8 mouse cellular contexts compared by ENCODE assay signal in genomic region chr10:128212148-128212547, GRCm38 (mm10). TPM values are rescaled to one million over a fixed set of nuclear protein-coding genes. Genes with fewer than 3 reads are reported as not detected.
DNase-seq lines count a peak whose midpoint lies in the region; ATAC-seq and TF ChIP-seq lines count a peak whose summit lies in the region.

No protein-coding gene starts in this region.

- H3K9me3 ChIP-seq in embryonic facial prominence, embryonic 15.5 days (replicated peaks): no peaks in the 10 kb centered on the region
- no peaks in the 10 kb centered on the region for H3K9me3 ChIP-seq in limb, embryonic 10.5 days (replicated peaks)
- H3K9me3 ChIP-seq in neural tube, embryonic 14.5 days (ENCODE audit: control insufficient read depth, low read length): no peaks in the 10 kb centered on the region

- H3K4me1 ChIP-seq in lung, adult 2 months (ENCODE audit: control insufficient read depth, insufficient read depth, low read length): peaks cover 7% of the 10 kb centered on the region
- peaks cover 10% of the 10 kb centered on the region for H3K4me1 ChIP-seq in embryonic facial prominence, embryonic 15.5 days
- peaks cover 18% of the 10 kb centered on the region for H3K4me1 ChIP-seq in limb, embryonic 10.5 days
- H3K4me1 ChIP-seq in neural tube, embryonic 14.5 days (ENCODE audit: control insufficient read depth, insufficient read depth, low read length): peaks cover 12% of the 10 kb centered on the region; the same call in 1 of the 2 replicates

- no peak for DNase-seq in lung, adult 2 months
- no peak for DNase-seq in lung, postnatal 25 days (ENCODE audit: low spot score)
- no peak for DNase-seq in limb, embryonic 10.5 days (ENCODE audit: low spot score)
- DNase-seq in right cerebral cortex, postnatal 25 days: no peak
- no peak for DNase-seq in urinary bladder, postnatal 25 days (ENCODE audit: low spot score)
- no peak for DNase-seq in gastrocnemius, adult 8-10 months (ENCODE audit: low spot score in 2 of 2)

- TF ChIP-seq CTCF in lung, adult 2 months (IDR thresholded peaks at IDR 0.05; ENCODE audit: insufficient read depth, low read length): no peak

- peak overlapping the region; percentile 77 for H3K4me2 ChIP-seq in embryonic facial prominence, embryonic 15.5 days (replicated peaks)
- peak overlapping the region; percentile 88 for H3K4me2 ChIP-seq in neural tube, embryonic 14.5 days (ENCODE audit: low read depth, low read length)

- ATAC-seq in embryonic facial prominence, embryonic 15.5 days (ENCODE audit: insufficient number of reproducible peaks, low FRiP score, low TSS enrichment, low read depth): no peak
- ATAC-seq in neural tube, embryonic 14.5 days (ENCODE audit: low read depth): 0 out of 2 replicates have a peak, but pooled peaks have one; percentile 7

- H3K9ac ChIP-seq in embryonic facial prominence, embryonic 15.5 days: no peak overlapping the region
- peak overlapping the region; percentile 28; the same call in 1 of the 2 replicates for H3K9ac ChIP-seq in neural tube, embryonic 14.5 days (replicated peaks; ENCODE audit: low read depth, low read length)

- H3K4me3 ChIP-seq in lung, adult 2 months (replicated peaks; ENCODE audit: extremely low read depth, low read depth, low read length): peak overlapping the region; percentile 54
- peak overlapping the region; percentile 71 for H3K4me3 ChIP-seq in embryonic facial prominence, embryonic 15.5 days (replicated peaks)
- H3K4me3 ChIP-seq in limb, embryonic 10.5 days: peak overlapping the region; percentile 68
- H3K4me3 ChIP-seq in neural tube, embryonic 14.5 days (ENCODE audit: low read depth, low read length): peak overlapping the region; percentile 54

- no peak for TF ChIP-seq POLR2A in lung, adult 2 months (IDR thresholded peaks at IDR 0.05; ENCODE audit: borderline replicate concordance, extremely low read depth, low read depth, low read length)

- no peaks in the 10 kb centered on the region for H3K27me3 ChIP-seq in embryonic facial prominence, embryonic 15.5 days
- H3K27me3 ChIP-seq in limb, embryonic 10.5 days (ENCODE audit: low read depth, poor library complexity, severe bottlenecking): peaks cover 22% of the 10 kb centered on the region
- H3K27me3 ChIP-seq in neural tube, embryonic 14.5 days (ENCODE audit: control insufficient read depth, insufficient read depth, low read length): no peaks in the 10 kb centered on the region

- H3K36me3 ChIP-seq in embryonic facial prominence, embryonic 15.5 days: 0 out of 2 replicates have a peak, but pooled peaks cover 5% of the 10 kb centered on the region
- H3K36me3 ChIP-seq in limb, embryonic 10.5 days: peaks cover 19% of the 10 kb centered on the region
- no peaks in the 10 kb centered on the region for H3K36me3 ChIP-seq in neural tube, embryonic 14.5 days (ENCODE audit: control insufficient read depth, insufficient read depth, low read length)

- 38% methylated on average over 6 of the region's 6 CpGs for WGBS in lung, adult 2 months
- WGBS in embryonic facial prominence, embryonic 15.5 days: 42% methylated on average over 6 of the region's 6 CpGs
- WGBS in limb, embryonic 10.5 days: 47% methylated on average over 6 of the region's 6 CpGs
- 54% methylated on average over 6 of the region's 6 CpGs for WGBS in neural tube, embryonic 14.5 days

- H3K27ac ChIP-seq in embryonic facial prominence, embryonic 15.5 days (replicated peaks): peak overlapping the region; percentile 66
- H3K27ac ChIP-seq in limb, embryonic 10.5 days: peak overlapping the region; percentile 81
- peak overlapping the region; percentile 55; the same call in 1 of the 2 replicates for H3K27ac ChIP-seq in neural tube, embryonic 14.5 days (ENCODE audit: low read depth, low read length)

RNA-seq across cellular contexts. Expression of gene Spryd4, which starts 0.5 kb away (rescaled TPM):
- polyA plus RNA-seq in lung, adult 2 months (2012; rRNA removed): 5.6 and 9.9 TPM in 2 replicates
- polyA plus RNA-seq in embryonic facial prominence, embryonic 15.5 days (2015; fragmentation: Nextera tagmentation; extraction: Ambion mirVana): 30.8 TPM in 2 replicates
- polyA plus RNA-seq in limb, embryonic 10.5 days (2016; fragmentation: Nextera tagmentation; extraction: Ambion mirVana): 33.3 and 34.4 TPM in 2 replicates
- polyA plus RNA-seq in neural tube, embryonic 14.5 days (2014; fragmentation: Nextera tagmentation; extraction: Ambion mirVana): 20.9 and 22.3 TPM in 2 replicates
- 10 to 100 TPM; 30.5 to 33.5 (median 32.4) TPM for total RNA-seq in gastrocnemius, adult 8-10 months (2022)

RNA-seq across cellular contexts. Expression of gene Mip, which starts 13.5 kb away (rescaled TPM):
- polyA plus RNA-seq in lung, adult 2 months (2012; rRNA removed): not detected in 2 replicates
- 0.23 and 0.28 TPM in 2 replicates for polyA plus RNA-seq in embryonic facial prominence, embryonic 15.5 days (2015; fragmentation: Nextera tagmentation; extraction: Ambion mirVana)
- polyA plus RNA-seq in limb, embryonic 10.5 days (2016; fragmentation: Nextera tagmentation; extraction: Ambion mirVana): 0.08 and 0.33 TPM in 2 replicates
- not detected in 2 replicates for polyA plus RNA-seq in neural tube, embryonic 14.5 days (2014; fragmentation: Nextera tagmentation; extraction: Ambion mirVana)
- total RNA-seq in gastrocnemius, adult 8-10 months (2022): not detected

RNA-seq across cellular contexts. Expression of gene Gls2, which starts 17.9 kb away (rescaled TPM):
- polyA plus RNA-seq in lung, adult 2 months (2012; rRNA removed): 1.5 and 2.4 TPM in 2 replicates
- polyA plus RNA-seq in embryonic facial prominence, embryonic 15.5 days (2015; fragmentation: Nextera tagmentation; extraction: Ambion mirVana): 2.0 and 2.5 TPM in 2 replicates
- 1.7 and 1.9 TPM in 2 replicates for polyA plus RNA-seq in limb, embryonic 10.5 days (2016; fragmentation: Nextera tagmentation; extraction: Ambion mirVana)
- 2.0 and 2.8 TPM in 2 replicates for polyA plus RNA-seq in neural tube, embryonic 14.5 days (2014; fragmentation: Nextera tagmentation; extraction: Ambion mirVana)
- under 1 TPM; 0.36 to 0.97 (median 0.58) TPM for total RNA-seq in gastrocnemius, adult 8-10 months (2022)

RNA-seq across cellular contexts. Expression of gene Timeless, which starts 19.7 kb away (rescaled TPM):
- polyA plus RNA-seq in lung, adult 2 months (2012; rRNA removed): 7.8 and 7.9 TPM in 2 replicates
- 43.8 and 48.1 TPM in 2 replicates for polyA plus RNA-seq in embryonic facial prominence, embryonic 15.5 days (2015; fragmentation: Nextera tagmentation; extraction: Ambion mirVana)
- 127 and 135 TPM in 2 replicates for polyA plus RNA-seq in limb, embryonic 10.5 days (2016; fragmentation: Nextera tagmentation; extraction: Ambion mirVana)
- polyA plus RNA-seq in neural tube, embryonic 14.5 days (2014; fragmentation: Nextera tagmentation; extraction: Ambion mirVana): 14.6 and 19.1 TPM in 2 replicates
- total RNA-seq in gastrocnemius, adult 8-10 months (2022): 1 to 10 TPM; 1.4 to 1.9 (median 1.7) TPM

RNA-seq across cellular contexts. Expression of gene Rbms2, which starts 32.1 kb away (rescaled TPM):
- 103 and 116 TPM in 2 replicates for polyA plus RNA-seq in lung, adult 2 months (2012; rRNA removed)
- polyA plus RNA-seq in embryonic facial prominence, embryonic 15.5 days (2015; fragmentation: Nextera tagmentation; extraction: Ambion mirVana): 40.1 and 41.6 TPM in 2 replicates
- 26.4 and 32.5 TPM in 2 replicates for polyA plus RNA-seq in limb, embryonic 10.5 days (2016; fragmentation: Nextera tagmentation; extraction: Ambion mirVana)
- polyA plus RNA-seq in neural tube, embryonic 14.5 days (2014; fragmentation: Nextera tagmentation; extraction: Ambion mirVana): 4.7 and 7.6 TPM in 2 replicates
- total RNA-seq in gastrocnemius, adult 8-10 months (2022): 10 to 100 TPM; 53.5 to 63.6 (median 60.7) TPM
